Mouse (Mus musculus) fibroblast of lung, adult 2 months (primary cell): Measurements from ENCODE around the gene Coro2b.

Experiments used
- DNase-seq: peaks from one replicate; pipeline ENCODE4 v3.0.0-alpha.2; 2011; ENCODE audit warnings: low read depth

The Coro2b gene

GRCm38 (mm10) chr9:62536655-62537631 lies at the start of gene Coro2b:
Gene Coro2b (minus strand): TSS chr9:62537044.
- no peak for DNase-seq

GRCm38 (mm10) chr9:62577558-62577957 lies 40.7 kb upstream of the Coro2b start:
- no peak for DNase-seq

DNA sequence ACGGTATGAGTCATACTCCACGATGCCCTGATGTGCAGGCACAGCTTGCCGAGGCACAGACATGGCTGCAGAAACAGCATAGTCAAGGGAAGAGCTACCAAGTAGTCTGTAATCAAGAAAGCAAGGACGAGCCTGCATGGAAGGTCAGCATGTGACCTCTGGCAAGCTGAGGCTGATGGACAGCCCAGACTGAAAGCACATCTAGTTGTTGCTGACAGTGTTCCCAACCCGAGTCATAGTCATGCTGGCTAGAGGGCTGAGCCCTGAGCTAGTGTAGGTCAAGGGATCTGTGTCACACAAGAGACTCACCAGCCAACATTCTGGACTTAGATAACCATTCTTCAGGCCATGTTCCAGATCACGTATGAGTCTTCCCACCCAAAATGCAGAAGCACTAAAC lies 32.3 kb upstream of the Coro2b start:
- DNase-seq: peak; percentile 44

GRCm38 (mm10) chr9:62567818-62568217 lies 31.0 kb upstream of the Coro2b start:
- no peak for DNase-seq

DNA sequence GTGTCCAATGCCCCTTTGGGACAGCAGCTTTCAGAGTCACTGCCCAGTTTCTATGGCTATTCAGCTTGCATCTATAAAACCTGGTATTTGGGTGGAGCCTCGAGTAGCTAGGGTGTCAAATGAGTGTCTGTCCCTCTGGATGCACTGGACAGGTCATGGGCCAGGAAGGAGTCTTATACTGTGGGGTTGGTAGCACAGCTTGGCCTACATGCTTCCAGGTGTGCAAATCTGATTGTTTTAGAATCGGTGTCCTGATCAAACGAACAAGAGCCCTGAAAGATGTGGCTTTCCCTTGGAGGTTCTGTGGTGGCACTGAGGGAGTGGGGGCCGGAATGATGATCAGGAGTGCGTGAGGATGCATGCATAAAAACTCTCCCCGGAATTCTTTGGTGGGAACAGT lies 25.4 kb upstream of the Coro2b start:
- no peak for DNase-seq

GRCm38 (mm10) chr9:62560432-62560831 lies 23.6 kb upstream of the Coro2b start:
- DNase-seq: no peak

GRCm38 (mm10) chr9:62560006-62560405 lies 23.2 kb upstream of the Coro2b start:
- peak; percentile 99 for DNase-seq

- DNase-seq: no peak
Observed at GRCm38 (mm10) chr9:62559446-62559845, 22.6 kb upstream of the Coro2b start.

- DNase-seq: no peak
Observed at GRCm38 (mm10) chr9:62558058-62558457, 21.2 kb upstream of the Coro2b start.

DNA sequence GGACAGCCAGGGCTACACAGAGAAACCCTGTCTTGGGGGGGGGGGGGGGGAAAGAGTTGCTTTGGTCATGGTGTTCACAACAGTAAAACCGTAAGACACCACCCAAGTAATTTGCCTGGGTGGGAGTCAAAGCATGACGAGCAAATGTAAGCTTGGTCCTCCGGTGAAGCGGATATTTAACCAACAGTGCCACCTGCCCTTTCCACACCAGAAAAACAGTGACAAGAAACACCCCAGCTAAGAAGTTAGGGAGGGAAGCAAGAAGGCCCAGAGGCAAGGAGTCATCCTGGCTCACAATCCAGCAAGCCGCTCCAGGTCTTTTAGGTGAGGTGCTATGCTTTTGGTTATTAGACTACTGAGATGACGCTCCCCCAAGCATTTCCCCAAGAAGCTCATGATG lies 19.9 kb upstream of the Coro2b start:
- DNase-seq: no peak

DNA sequence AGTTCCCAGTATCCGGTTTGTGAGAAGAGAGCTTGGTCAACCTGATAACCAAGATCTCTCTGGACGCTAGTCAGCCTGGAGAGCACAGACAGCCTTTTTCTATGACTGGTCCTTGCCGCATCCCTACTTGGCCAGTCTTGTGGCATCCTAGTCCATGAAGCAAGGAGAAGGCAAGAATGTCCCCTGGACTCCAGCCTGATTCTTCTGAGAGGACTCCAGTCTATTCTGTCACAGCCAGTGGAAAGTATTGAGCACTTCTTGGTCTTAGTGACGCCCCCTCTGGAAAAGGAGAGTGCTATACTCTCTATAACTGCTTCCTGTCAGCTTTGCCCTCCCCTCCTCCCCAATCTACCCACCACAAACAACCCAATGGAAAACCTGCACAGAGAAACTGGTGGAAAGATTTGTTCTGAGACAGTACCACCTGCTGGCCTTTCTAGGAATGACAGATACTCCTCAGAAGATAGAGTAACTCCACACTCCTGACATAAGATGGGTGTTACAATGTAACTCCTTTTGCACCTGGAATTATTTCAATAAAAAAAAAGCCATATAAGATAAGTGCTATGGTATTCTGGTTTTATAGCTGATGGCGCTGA lies 18.5 kb upstream of the Coro2b start:
- no peak for DNase-seq

DNA sequence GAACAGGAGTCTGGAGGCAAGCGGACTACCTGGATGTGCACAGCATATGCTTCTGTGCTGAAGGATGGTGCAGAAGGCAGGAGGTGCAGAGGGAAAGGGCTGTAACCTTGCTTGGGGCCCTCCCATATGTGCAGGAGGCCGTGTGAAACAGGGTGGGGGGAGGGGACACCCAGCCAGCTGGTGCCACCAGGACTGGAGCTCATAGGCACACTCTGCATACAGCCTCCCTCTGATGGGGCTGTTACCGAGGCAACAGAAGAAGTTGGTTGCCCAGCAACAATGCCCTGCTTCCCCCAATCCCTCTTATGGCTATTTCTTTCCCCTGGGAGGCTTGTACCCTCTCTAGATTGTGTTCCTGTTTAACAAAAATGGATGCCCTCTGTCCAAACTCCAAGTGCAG lies 17.8 kb upstream of the Coro2b start:
- no peak for DNase-seq

DNA sequence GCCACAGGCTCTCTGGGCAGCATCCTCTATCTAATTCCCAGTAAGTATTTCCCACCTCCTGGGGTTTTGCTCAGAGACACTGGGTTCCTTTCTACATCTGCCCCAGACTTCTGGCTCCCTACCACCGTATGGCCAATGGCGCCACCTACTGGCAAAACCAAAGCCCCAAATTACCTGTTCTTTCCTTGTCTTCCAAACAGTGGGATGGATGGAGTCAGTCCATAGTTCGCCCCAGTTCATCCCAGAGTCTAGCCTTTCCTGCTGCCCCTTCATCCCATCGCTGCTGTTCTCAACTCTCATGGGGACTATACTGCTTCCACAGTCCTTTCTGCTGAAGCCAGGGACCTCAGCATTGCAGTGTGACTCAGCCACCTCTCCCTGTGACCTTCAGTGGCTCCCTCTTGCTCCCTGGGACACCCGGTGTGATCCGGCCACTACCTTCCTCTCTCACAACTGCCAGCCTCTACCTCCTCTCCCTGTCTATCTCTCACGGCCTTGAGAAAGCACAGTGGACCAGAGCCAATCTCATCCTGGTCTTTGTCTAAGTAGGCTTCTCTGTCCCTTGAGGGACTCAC lies 16.6 kb upstream of the Coro2b start:
- DNase-seq: no peak

- no peak for DNase-seq
Observed at GRCm38 (mm10) chr9:62551531-62551930, 14.7 kb upstream of the Coro2b start.

- DNase-seq: no peak
Observed at GRCm38 (mm10) chr9:62550661-62551093, 13.8 kb upstream of the Coro2b start.

GRCm38 (mm10) chr9:62549809-62550208 lies 13.0 kb upstream of the Coro2b start:
- peak; percentile 45 for DNase-seq

- DNase-seq: no peak
Observed at GRCm38 (mm10) chr9:62547476-62547875, 10.6 kb upstream of the Coro2b start.

GRCm38 (mm10) chr9:62544856-62545255 lies 8.0 kb upstream of the Coro2b start:
- no peak for DNase-seq

DNA sequence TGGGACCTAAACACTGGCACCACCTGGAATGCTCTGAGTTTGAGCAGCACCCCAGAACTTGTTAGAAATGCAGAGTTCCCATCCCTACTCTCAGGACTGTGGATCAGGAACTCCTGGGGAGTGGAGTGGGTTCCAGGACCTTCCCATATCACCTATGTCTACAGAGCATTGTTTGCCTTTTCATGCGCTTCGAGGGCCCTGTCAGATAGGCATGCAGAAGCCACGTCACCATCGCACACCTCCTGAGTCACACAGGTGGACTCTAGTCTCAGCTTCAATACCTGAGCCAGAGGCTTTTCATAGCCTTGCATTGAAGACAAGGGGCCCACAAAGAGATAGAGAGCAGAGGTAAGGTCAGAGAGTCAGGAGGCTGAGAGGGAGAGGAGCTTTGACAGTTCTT lies 7.0 kb upstream of the Coro2b start:
- DNase-seq: no peak

DNA sequence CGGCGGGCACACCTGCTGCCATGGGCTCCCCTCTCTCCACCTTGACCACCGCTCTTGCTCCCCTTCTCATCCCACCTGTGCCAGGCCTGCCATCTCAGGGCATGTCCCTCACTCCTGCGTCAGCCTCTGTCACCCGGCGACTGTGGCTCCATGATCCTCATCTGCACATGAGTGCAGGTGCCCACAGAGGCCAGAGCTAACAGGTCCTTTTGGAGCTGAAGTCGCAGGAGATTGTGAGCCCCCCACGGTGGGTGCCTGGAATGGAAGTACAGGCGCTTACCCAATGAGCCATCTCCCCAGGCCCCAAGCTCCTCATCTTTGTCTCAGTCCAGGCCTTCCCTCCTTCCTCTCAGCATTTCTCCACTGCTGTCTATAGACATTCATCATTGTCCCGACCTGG lies 4.8 kb upstream of the Coro2b start:
- no peak for DNase-seq

- DNase-seq: no peak
Observed at GRCm38 (mm10) chr9:62541182-62541581, 4.3 kb upstream of the Coro2b start.

DNA sequence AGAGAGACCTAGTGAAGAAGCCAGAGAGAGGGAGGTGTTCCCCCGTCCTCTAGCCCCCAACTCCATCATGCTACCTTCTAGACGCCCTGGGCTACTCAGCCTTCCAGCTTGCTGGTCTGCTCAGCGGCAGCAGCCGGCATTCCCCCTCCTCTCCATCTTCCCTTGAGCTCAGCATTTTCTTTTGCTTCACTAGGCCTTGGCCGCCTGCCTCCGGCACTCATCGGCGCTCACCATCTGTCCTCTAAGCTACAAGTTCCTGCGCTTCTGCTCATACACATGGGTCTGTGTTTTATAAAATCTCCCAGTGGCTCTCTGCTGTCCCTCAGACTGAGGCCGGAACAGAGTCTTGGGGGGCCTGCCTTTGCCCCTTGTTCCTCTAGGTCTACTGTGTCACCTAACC lies 3.9 kb upstream of the Coro2b start:
- no peak for DNase-seq

- DNase-seq: no peak
Observed at GRCm38 (mm10) chr9:62540166-62540565, 3.3 kb upstream of the Coro2b start.
